Mouse (Mus musculus): Measurements from ENCODE around the gene Acsf2. TPM values are rescaled to one million over a fixed set of nuclear protein-coding genes. Genes with fewer than 3 reads are reported as not detected.

Gene Acsf2
- 50.1 and 60.4 TPM in 2 replicates for polyA plus RNA-seq (2012; rRNA removed; ENCODE audit: low replicate concordance)

GRCm38 (mm10) chr11:94601321-94602281 lies at the start of gene Acsf2:
Acsf2 (minus strand) TSS chr11:94601871.

GRCm38 (mm10) chr11:94629199-94629883 lies 27.7 kb upstream of the Acsf2 start, which contains the start of gene Lrrc59:
Lrrc59 (plus strand) TSS chr11:94629767.

GRCm38 (mm10) chr11:94564437-94565150 lies 37.1 kb downstream of the Acsf2 start, which contains the start of gene Chad:
Chad (plus strand) TSS chr11:94565047.

GRCm38 (mm10) chr11:94548888-94549690 lies 52.6 kb downstream of the Acsf2 start, which contains the start of gene Rsad1:
Rsad1 (minus strand) TSS chr11:94549255.

GRCm38 (mm10) chr11:94521219-94521843 lies 80.3 kb downstream of the Acsf2 start, which contains the start of gene Mycbpap:
Mycbpap (minus strand) TSS chr11:94521742.

Other genes with a start within 250 kb of the Acsf2 start
- 11.5 and 52.1 TPM in 2 replicates for gene Abcc3, start 208.9 kb downstream of the Acsf2 start, polyA plus RNA-seq (2012; rRNA removed; ENCODE audit: low replicate concordance)
- gene Cacna1g, start 127.7 kb downstream of the Acsf2 start, polyA plus RNA-seq (2012; rRNA removed; ENCODE audit: low replicate concordance): 10.7 and 166 TPM in 2 replicates
- 0.05 and 0.50 TPM in 2 replicates for gene Spata20, start 115.7 kb downstream of the Acsf2 start, polyA plus RNA-seq (2012; rRNA removed; ENCODE audit: low replicate concordance)
- 0.07 and 12.9 TPM in 2 replicates for gene Epn3, start 101.9 kb downstream of the Acsf2 start, polyA plus RNA-seq (2012; rRNA removed; ENCODE audit: low replicate concordance)
- 0.10 and 1.0 TPM in 2 replicates for gene Mycbpap, start 80.1 kb downstream of the Acsf2 start, polyA plus RNA-seq (2012; rRNA removed; ENCODE audit: low replicate concordance)
- gene Rsad1, start 52.6 kb downstream of the Acsf2 start, polyA plus RNA-seq (2012; rRNA removed; ENCODE audit: low replicate concordance): 12.5 and 13.0 TPM in 2 replicates
- gene Chad, start 36.8 kb downstream of the Acsf2 start, polyA plus RNA-seq (2012; rRNA removed; ENCODE audit: low replicate concordance): 0.13 TPM in 1 of 2 replicates, not detected in the other
- gene Lrrc59, start 27.9 kb upstream of the Acsf2 start, polyA plus RNA-seq (2012; rRNA removed; ENCODE audit: low replicate concordance): 89.2 and 103 TPM in 2 replicates
- gene Mrpl27, start 51.9 kb upstream of the Acsf2 start, polyA plus RNA-seq (2012; rRNA removed; ENCODE audit: low replicate concordance): 59.6 and 96.9 TPM in 2 replicates
- 0.33 and 3.2 TPM in 2 replicates for gene Eme1, start 52.1 kb upstream of the Acsf2 start, polyA plus RNA-seq (2012; rRNA removed; ENCODE audit: low replicate concordance)
- gene Xylt2, start 75.6 kb upstream of the Acsf2 start, polyA plus RNA-seq (2012; rRNA removed; ENCODE audit: low replicate concordance): 31.0 and 46.6 TPM in 2 replicates
- gene Gm11541, start 102.6 kb upstream of the Acsf2 start, polyA plus RNA-seq (2012; rRNA removed; ENCODE audit: low replicate concordance): 0.13 TPM in 1 of 2 replicates, not detected in the other
- 0.26 TPM in 1 of 2 replicates, not detected in the other for gene Cdc34b, start 139.9 kb upstream of the Acsf2 start, polyA plus RNA-seq (2012; rRNA removed; ENCODE audit: low replicate concordance)
- not detected in 2 replicates for gene Tmem92, start 180.8 kb upstream of the Acsf2 start, polyA plus RNA-seq (2012; rRNA removed; ENCODE audit: low replicate concordance)

Data from subcutaneous adipose tissue, adult 2 months (tissue).